Mouse (Mus musculus) liver, postnatal 0 days (tissue): ENCODE results near the gene Wnt3a.

Experiments
- CTCF ChIP-seq: sonication (generic); IDR thresholded peaks from 2 replicates; pipeline ENCODE4 v1.5.1; 2016; ENCODE audit warnings: antibody characterized with exemption, low read depth
- EP300 ChIP-seq: IDR thresholded peaks from 2 replicates; pipeline ENCODE4 v1.6.1; 2016; ENCODE audit warnings: antibody characterized with exemption, low read depth, mild to moderate bottlenecking

DNA sequence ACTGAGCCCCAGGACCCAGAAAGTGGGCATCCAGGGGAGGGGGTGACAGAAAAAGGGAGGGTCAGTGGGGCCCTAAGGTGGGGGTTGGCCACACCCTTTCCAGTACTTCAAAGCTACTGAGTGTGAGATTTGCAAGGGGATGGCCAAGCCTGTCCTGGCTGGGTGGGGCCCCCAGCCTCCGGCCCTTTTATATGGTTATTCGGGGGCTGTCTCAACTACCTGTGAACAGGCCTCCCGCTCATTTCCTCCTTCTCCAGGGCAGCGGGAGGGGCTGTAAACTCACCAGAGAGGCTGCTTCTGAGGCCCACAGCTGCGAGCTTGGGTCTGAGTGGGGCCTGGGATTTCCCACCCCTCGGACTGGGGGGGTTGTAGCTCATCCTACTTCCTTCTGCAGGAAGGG is 46.7 kb downstream of the Wnt3a start:
- TF ChIP-seq CTCF, result no peak
- TF ChIP-seq EP300, result no peak
